Mouse (Mus musculus) G1E (cell line): Measurements from ENCODE around the gene Gbp4.

ENCODE experiments used
- CTCF ChIP-seq: IDR thresholded peaks from 2 replicates; pipeline ENCODE4 v1.5.1; 2012; ENCODE audit warnings: low read depth, low read length, inconsistent platforms, mixed read lengths
- GATA1 ChIP-seq: IDR thresholded peaks from 2 replicates; pipeline ENCODE4 v1.6.1; 2012; ENCODE audit warnings: borderline replicate concordance, low read length, inconsistent platforms, mixed read lengths
- GATA2 ChIP-seq: IDR thresholded peaks from 2 replicates; pipeline ENCODE4 v1.6.1; 2012; ENCODE audit warnings: low read depth, low read length, inconsistent platforms, borderline replicate concordance
- TAL1 ChIP-seq: conservative IDR thresholded peaks from 2 replicates; pipeline ENCODE4 v1.6.1; 2012; ENCODE audit warnings: low read depth, low read length, inconsistent platforms, mixed read lengths

GRCm38 (mm10) chr5:105154049-105154448, 14.7 kb upstream of the Gbp4 start:
- TF ChIP-seq CTCF = no peak
- no peak for TF ChIP-seq GATA1
- no peak for TF ChIP-seq GATA2
- no peak for TF ChIP-seq TAL1
